Mouse (Mus musculus): Measurements from ENCODE around the gene Apoc2. TPM values are rescaled to one million over a fixed set of nuclear protein-coding genes. Genes with fewer than 3 reads are reported as not detected.

The Apoc2 gene
- polyA plus RNA-seq, 1 experiment from 2014 or later: 8.7 TPM

- Histone ChIP-seq H3K36me3 (ENCODE audit: control insufficient read depth, insufficient read depth, low read length) (peaks cover 11% of the 10 kb centered on the region), H3K27me3 (ENCODE audit: control insufficient read depth, insufficient read depth, low read length) (no peaks in the 10 kb centered on the region), H3K4me1 (replicated peaks; ENCODE audit: control insufficient read depth, insufficient read depth) (no peaks in the 10 kb centered on the region), H3K9ac (ENCODE audit: low read length) (peak within 1 kb of the TSS; percentile 68), H3K4me3 (ENCODE audit: low read depth, low read length) (peak within 1 kb of the TSS; percentile 87), H3K4me2 (replicated peaks; ENCODE audit: low read depth) (peak within 1 kb of the TSS; percentile 98), H3K27ac (replicated peaks) (peak within 1 kb of the TSS; percentile 91), H3K9me3 (ENCODE audit: control insufficient read depth, low read length) (no peaks in the 10 kb centered on the region)
- TF ChIP-seq CTCF (IDR thresholded peaks at IDR 0.05; ENCODE audit: low read depth): no peak
- TF ChIP-seq EP300 (optimal IDR thresholded peaks at IDR 0.05): no peak
- ATAC-seq (ENCODE audit: low FRiP score, low TSS enrichment): peak; percentile 41
- under 1% methylated on average over 32 of the region's 41 CpGs for WGBS
- DNase-seq (ENCODE audit: low spot score): peak; percentile 91
Observed at GRCm38 (mm10) chr7:19629361-19629734, 48.4 kb downstream of the Apoc2 start, which contains the start of gene Relb. Gene Relb (minus strand): TSS chr7:19629438.

- Histone ChIP-seq H3K4me3 (ENCODE audit: low read depth, low read length) (peak overlapping the region; percentile 87), H3K9me3 (ENCODE audit: control insufficient read depth, low read length) (no peaks in the 10 kb centered on the region), H3K4me1 (replicated peaks; ENCODE audit: control insufficient read depth, insufficient read depth) (no peaks in the 10 kb centered on the region), H3K27me3 (ENCODE audit: control insufficient read depth, insufficient read depth, low read length) (no peaks in the 10 kb centered on the region), H3K4me2 (replicated peaks; ENCODE audit: low read depth) (peak overlapping the region; percentile 98), H3K36me3 (ENCODE audit: control insufficient read depth, insufficient read depth, low read length) (peaks cover 7% of the 10 kb centered on the region), H3K9ac (ENCODE audit: low read length) (peak overlapping the region; percentile 68), H3K27ac (replicated peaks) (peak overlapping the region; percentile 91)
- TF ChIP-seq EP300 (optimal IDR thresholded peaks at IDR 0.05): no peak
- no peak for TF ChIP-seq CTCF (IDR thresholded peaks at IDR 0.05; ENCODE audit: low read depth)
- under 1% methylated on average over 49 of the region's 57 CpGs for WGBS
- DNase-seq (ENCODE audit: low spot score): peak; percentile 97
- peak; percentile 95 for ATAC-seq (ENCODE audit: low FRiP score, low TSS enrichment)
Observed at GRCm38 (mm10) chr7:19628536-19629360, 49.0 kb downstream of the Apoc2 start.

GRCm38 (mm10) chr7:19628192-19628535, 49.6 kb downstream of the Apoc2 start:
- peak overlapping the region; percentile 98 for H3K4me2 ChIP-seq (replicated peaks; ENCODE audit: low read depth)
- H3K36me3 ChIP-seq (ENCODE audit: control insufficient read depth, insufficient read depth, low read length): peaks cover 4% of the 10 kb centered on the region; the same call in 1 of the 2 replicates
- H3K27me3 ChIP-seq (ENCODE audit: control insufficient read depth, insufficient read depth, low read length): no peaks in the 10 kb centered on the region
- ATAC-seq (ENCODE audit: low FRiP score, low TSS enrichment) (no peak), DNase-seq (ENCODE audit: low spot score) (no peak)
- H3K9me3 ChIP-seq (ENCODE audit: control insufficient read depth, low read length): no peaks in the 10 kb centered on the region
- peak overlapping the region; percentile 45 for H3K27ac ChIP-seq (replicated peaks)
- peak overlapping the region; percentile 87 for H3K4me3 ChIP-seq (ENCODE audit: low read depth, low read length)
- H3K4me1 ChIP-seq (replicated peaks; ENCODE audit: control insufficient read depth, insufficient read depth): no peaks in the 10 kb centered on the region
- WGBS: 9% methylated on average over 17 of the region's 17 CpGs
- no peak overlapping the region; the same call in 1 of the 2 replicates for H3K9ac ChIP-seq (ENCODE audit: low read length)
- TF ChIP-seq CTCF (IDR thresholded peaks at IDR 0.05; ENCODE audit: low read depth) (no peak), EP300 (optimal IDR thresholded peaks at IDR 0.05) (no peak)

- ATAC-seq (ENCODE audit: low FRiP score, low TSS enrichment) (no peak), DNase-seq (ENCODE audit: low spot score) (no peak)
- H3K4me2 ChIP-seq (replicated peaks; ENCODE audit: low read depth): peak overlapping the region; percentile 98
Observed at GRCm38 (mm10) chr7:19627721-19628120, 50.0 kb downstream of the Apoc2 start.

GRCm38 (mm10) chr7:19623433-19623832, 54.3 kb downstream of the Apoc2 start:
- Histone ChIP-seq H3K4me1 (replicated peaks; ENCODE audit: control insufficient read depth, insufficient read depth) (no peaks in the 10 kb centered on the region), H3K9ac (ENCODE audit: low read length) (no peak overlapping the region), H3K27ac (replicated peaks) (no peak overlapping the region), H3K4me2 (replicated peaks; ENCODE audit: low read depth) (no peak overlapping the region), H3K27me3 (ENCODE audit: control insufficient read depth, insufficient read depth, low read length) (no peaks in the 10 kb centered on the region), H3K9me3 (ENCODE audit: control insufficient read depth, low read length) (no peaks in the 10 kb centered on the region), H3K4me3 (ENCODE audit: low read depth, low read length) (no peak overlapping the region), H3K36me3 (ENCODE audit: control insufficient read depth, insufficient read depth, low read length) (no peaks in the 10 kb centered on the region)
- ATAC-seq (ENCODE audit: low FRiP score, low TSS enrichment) (no peak), DNase-seq (ENCODE audit: low spot score) (peak; percentile 41)
- WGBS: 54% methylated on average over 2 of the region's 2 CpGs
- TF ChIP-seq EP300 (optimal IDR thresholded peaks at IDR 0.05): no peak
- no peak for TF ChIP-seq CTCF (IDR thresholded peaks at IDR 0.05; ENCODE audit: low read depth)

More at GRCm38 (mm10) chr7:19627721-19628120, 50.0 kb downstream of the Apoc2 start:
- H3K4me1 ChIP-seq (replicated peaks; ENCODE audit: control insufficient read depth, insufficient read depth): no peaks in the 10 kb centered on the region
- H3K27ac ChIP-seq (replicated peaks): peak overlapping the region; percentile 45
- no peaks in the 10 kb centered on the region for H3K27me3 ChIP-seq (ENCODE audit: control insufficient read depth, insufficient read depth, low read length)
- 43% methylated on average over 3 of the region's 3 CpGs for WGBS
- H3K36me3 ChIP-seq (ENCODE audit: control insufficient read depth, insufficient read depth, low read length): peaks cover under 1% of the 10 kb centered on the region; the same call in 1 of the 2 replicates
- TF ChIP-seq EP300 (optimal IDR thresholded peaks at IDR 0.05) (no peak), CTCF (IDR thresholded peaks at IDR 0.05; ENCODE audit: low read depth) (no peak)
- H3K4me3 ChIP-seq (ENCODE audit: low read depth, low read length): peak overlapping the region; percentile 87
- H3K9me3 ChIP-seq (ENCODE audit: control insufficient read depth, low read length): no peaks in the 10 kb centered on the region
- no peak overlapping the region for H3K9ac ChIP-seq (ENCODE audit: low read length)

GRCm38 (mm10) chr7:19622241-19622640, 55.5 kb downstream of the Apoc2 start:
- DNase-seq (ENCODE audit: low spot score) (no peak), ATAC-seq (ENCODE audit: low FRiP score, low TSS enrichment) (no peak)
- no peaks in the 10 kb centered on the region for H3K36me3 ChIP-seq (ENCODE audit: control insufficient read depth, insufficient read depth, low read length)
- no peaks in the 10 kb centered on the region for H3K4me1 ChIP-seq (replicated peaks; ENCODE audit: control insufficient read depth, insufficient read depth)
- no peak overlapping the region for H3K27ac ChIP-seq (replicated peaks)
- no peak overlapping the region for H3K4me3 ChIP-seq (ENCODE audit: low read depth, low read length)
- WGBS: 36% methylated on average over 6 of the region's 6 CpGs
- H3K9me3 ChIP-seq (ENCODE audit: control insufficient read depth, low read length): no peaks in the 10 kb centered on the region
- H3K27me3 ChIP-seq (ENCODE audit: control insufficient read depth, insufficient read depth, low read length): no peaks in the 10 kb centered on the region
- no peak overlapping the region for H3K4me2 ChIP-seq (replicated peaks; ENCODE audit: low read depth)
- no peak overlapping the region for H3K9ac ChIP-seq (ENCODE audit: low read length)
- TF ChIP-seq EP300 (optimal IDR thresholded peaks at IDR 0.05) (no peak), CTCF (IDR thresholded peaks at IDR 0.05; ENCODE audit: low read depth) (no peak)

Other genes starting within 250 kb of the Apoc2 start
- 5.2 and 5.3 TPM in 2 replicates for gene Mark4, start 219.1 kb downstream of the Apoc2 start, polyA plus RNA-seq (2015; fragmentation: Nextera tagmentation; extraction: Ambion mirVana)
- 0.97 and 1.1 TPM in 2 replicates for gene Exoc3l2, start 214.6 kb downstream of the Apoc2 start, polyA plus RNA-seq (2015; fragmentation: Nextera tagmentation; extraction: Ambion mirVana)
- gene Bloc1s3, start 169.6 kb downstream of the Apoc2 start, polyA plus RNA-seq (2015; fragmentation: Nextera tagmentation; extraction: Ambion mirVana): 3.2 and 3.7 TPM in 2 replicates
- gene Trappc6a, start 169.5 kb downstream of the Apoc2 start, polyA plus RNA-seq (2015; fragmentation: Nextera tagmentation; extraction: Ambion mirVana): 113 and 123 TPM in 2 replicates
- gene Nkpd1, start 160.1 kb downstream of the Apoc2 start, polyA plus RNA-seq (2015; fragmentation: Nextera tagmentation; extraction: Ambion mirVana): 30.8 and 33.0 TPM in 2 replicates
- gene Ppp1r37, start 114.9 kb downstream of the Apoc2 start, polyA plus RNA-seq (2015; fragmentation: Nextera tagmentation; extraction: Ambion mirVana): 16.5 and 21.2 TPM in 2 replicates
- 3.7 and 5.0 TPM in 2 replicates for gene Zfp296, start 100.7 kb downstream of the Apoc2 start, polyA plus RNA-seq (2015; fragmentation: Nextera tagmentation; extraction: Ambion mirVana)
- 108 and 114 TPM in 2 replicates for gene Gemin7, start 100.3 kb downstream of the Apoc2 start, polyA plus RNA-seq (2015; fragmentation: Nextera tagmentation; extraction: Ambion mirVana)
- 19.0 and 21.5 TPM in 2 replicates for gene Clasrp, start 73.5 kb downstream of the Apoc2 start, polyA plus RNA-seq (2015; fragmentation: Nextera tagmentation; extraction: Ambion mirVana)
- 7.3 and 8.7 TPM in 2 replicates for gene Relb, start 48.5 kb downstream of the Apoc2 start, polyA plus RNA-seq (2015; fragmentation: Nextera tagmentation; extraction: Ambion mirVana)
- gene Clptm1, start 12.9 kb downstream of the Apoc2 start, polyA plus RNA-seq (2015; fragmentation: Nextera tagmentation; extraction: Ambion mirVana): 55.0 and 65.1 TPM in 2 replicates
- not detected in 2 replicates for gene Gm44805, start 3.5 kb upstream of the Apoc2 start, polyA plus RNA-seq (2015; fragmentation: Nextera tagmentation; extraction: Ambion mirVana)
- gene Apoc4, start 3.5 kb upstream of the Apoc2 start, polyA plus RNA-seq (2015; fragmentation: Nextera tagmentation; extraction: Ambion mirVana): 2.8 and 6.1 TPM in 2 replicates
- 79.6 and 88.4 TPM in 2 replicates for gene Apoc1, start 14.7 kb upstream of the Apoc2 start, polyA plus RNA-seq (2015; fragmentation: Nextera tagmentation; extraction: Ambion mirVana)
- 383 and 436 TPM in 2 replicates for gene Apoe, start 21.2 kb upstream of the Apoc2 start, polyA plus RNA-seq (2015; fragmentation: Nextera tagmentation; extraction: Ambion mirVana)
- 98.0 and 105 TPM in 2 replicates for gene Tomm40, start 37.5 kb upstream of the Apoc2 start, polyA plus RNA-seq (2015; fragmentation: Nextera tagmentation; extraction: Ambion mirVana)
- 82.2 and 83.8 TPM in 2 replicates for gene Nectin2, start 72.5 kb upstream of the Apoc2 start, polyA plus RNA-seq (2015; fragmentation: Nextera tagmentation; extraction: Ambion mirVana)
- 87.5 and 103 TPM in 2 replicates for gene Bcam, start 93.1 kb upstream of the Apoc2 start, polyA plus RNA-seq (2015; fragmentation: Nextera tagmentation; extraction: Ambion mirVana)
- 44.4 and 48.5 TPM in 2 replicates for gene Cblc, start 118.9 kb upstream of the Apoc2 start, polyA plus RNA-seq (2015; fragmentation: Nextera tagmentation; extraction: Ambion mirVana)
- 8.9 and 9.1 TPM in 2 replicates for gene Bcl3, start 144.8 kb upstream of the Apoc2 start, polyA plus RNA-seq (2015; fragmentation: Nextera tagmentation; extraction: Ambion mirVana)
- 0.29 and 0.41 TPM in 2 replicates for gene Gm19345, start 174.1 kb upstream of the Apoc2 start, polyA plus RNA-seq (2015; fragmentation: Nextera tagmentation; extraction: Ambion mirVana)
- not detected in 2 replicates for gene Ceacam16, start 183.4 kb upstream of the Apoc2 start, polyA plus RNA-seq (2015; fragmentation: Nextera tagmentation; extraction: Ambion mirVana)
- gene Ceacam19, start 210.0 kb upstream of the Apoc2 start, polyA plus RNA-seq (2015; fragmentation: Nextera tagmentation; extraction: Ambion mirVana): 9.5 and 10.2 TPM in 2 replicates
- gene Pvr, start 243.2 kb upstream of the Apoc2 start, polyA plus RNA-seq (2015; fragmentation: Nextera tagmentation; extraction: Ambion mirVana): 6.2 and 6.7 TPM in 2 replicates

Data from stomach, postnatal 0 days (tissue).